Mouse (Mus musculus) layer of hippocampus, postnatal 36 days (tissue): ENCODE data around the gene Nek7. TPM values are rescaled to one million over a fixed set of nuclear protein-coding genes. Genes with fewer than 3 reads are reported as not detected.
A peak's percentile ranks its signal among the peaks of the same experiment; 100 is the strongest.

Experiments used
- DNase-seq, 2 experiments: peaks; one replicate each; pipeline ENCODE4 v3.0.0; 2022
- total RNA-seq, 2 experiments: library from RNA; stranded (reverse); gene quantifications; 2 replicates each; pipeline ENCODE4 v1.2.3; 2021

Gene Nek7
- total RNA-seq, 2 experiments from 2014 or later: 34.4 to 35.6 TPM

- no peak for DNase-seq
These were observed 12.1 kb downstream of the Nek7 start for GRCm38 (mm10) chr1:138607862-138608261.

- no peak for DNase-seq
These were observed 13.2 kb downstream of the Nek7 start for GRCm38 (mm10) chr1:138606771-138607170.

- DNase-seq: no peak
These were observed 15.2 kb downstream of the Nek7 start for GRCm38 (mm10) chr1:138604736-138605135.

GRCm38 (mm10) chr1:138603974-138604373, 16.0 kb downstream of the Nek7 start:
- no peak for DNase-seq

GRCm38 (mm10) chr1:138598087-138598486, 21.9 kb downstream of the Nek7 start:
- no peak for DNase-seq

GRCm38 (mm10) chr1:138596127-138596706, 23.7 kb downstream of the Nek7 start:
- no peak for DNase-seq

GRCm38 (mm10) chr1:138594910-138595309, 25.0 kb downstream of the Nek7 start:
- no peak for DNase-seq

GRCm38 (mm10) chr1:138593922-138594321, 26.0 kb downstream of the Nek7 start:
- DNase-seq: no peak

- no peak for DNase-seq
These were observed 27.5 kb downstream of the Nek7 start for GRCm38 (mm10) chr1:138592466-138592865.

GRCm38 (mm10) chr1:138590451-138591022, 29.4 kb downstream of the Nek7 start:
- no peak for DNase-seq

- DNase-seq: no peak
These were observed 30.8 kb downstream of the Nek7 start for GRCm38 (mm10) chr1:138589126-138589525.

GRCm38 (mm10) chr1:138587812-138588211, 32.1 kb downstream of the Nek7 start:
- DNase-seq: no peak

- no peak for DNase-seq
These were observed 33.0 kb downstream of the Nek7 start for GRCm38 (mm10) chr1:138586891-138587290.

GRCm38 (mm10) chr1:138584423-138585013, 35.4 kb downstream of the Nek7 start:
- DNase-seq: no peak

GRCm38 (mm10) chr1:138582225-138582624, 37.7 kb downstream of the Nek7 start:
- no peak for DNase-seq

GRCm38 (mm10) chr1:138579822-138580492, 40.0 kb downstream of the Nek7 start:
- DNase-seq: no peak

- no peak for DNase-seq
These were observed 40.7 kb downstream of the Nek7 start for GRCm38 (mm10) chr1:138579207-138579606.

- DNase-seq: peak; percentile 23 to 48
These were observed 43.1 kb downstream of the Nek7 start for GRCm38 (mm10) chr1:138576803-138577202.

GRCm38 (mm10) chr1:138576066-138576697, 43.8 kb downstream of the Nek7 start:
- DNase-seq: no peak

GRCm38 (mm10) chr1:138575629-138576028, 44.3 kb downstream of the Nek7 start:
- no peak for DNase-seq

GRCm38 (mm10) chr1:138571565-138572361, 48.2 kb downstream of the Nek7 start:
- DNase-seq: no peak

GRCm38 (mm10) chr1:138571038-138571441, 48.9 kb downstream of the Nek7 start:
- no peak for DNase-seq
